Mouse (Mus musculus) central nervous system, embryonic 11.5 days (tissue): ENCODE data around the gene Adk. TPM values are rescaled to one million over a fixed set of nuclear protein-coding genes. Genes with fewer than 3 reads are reported as not detected.

Experiments
- polyA plus RNA-seq: library from polyadenylated mRNA; depleted of rRNA; stranded (reverse); fragments of >200 nt; gene quantifications from 2 replicates; pipeline ENCODE4 v1.2.3, GENCODE M21; 2012; rRNA removed

Gene Adk
- 51.0 and 55.4 TPM in 2 replicates for polyA plus RNA-seq

DNA sequence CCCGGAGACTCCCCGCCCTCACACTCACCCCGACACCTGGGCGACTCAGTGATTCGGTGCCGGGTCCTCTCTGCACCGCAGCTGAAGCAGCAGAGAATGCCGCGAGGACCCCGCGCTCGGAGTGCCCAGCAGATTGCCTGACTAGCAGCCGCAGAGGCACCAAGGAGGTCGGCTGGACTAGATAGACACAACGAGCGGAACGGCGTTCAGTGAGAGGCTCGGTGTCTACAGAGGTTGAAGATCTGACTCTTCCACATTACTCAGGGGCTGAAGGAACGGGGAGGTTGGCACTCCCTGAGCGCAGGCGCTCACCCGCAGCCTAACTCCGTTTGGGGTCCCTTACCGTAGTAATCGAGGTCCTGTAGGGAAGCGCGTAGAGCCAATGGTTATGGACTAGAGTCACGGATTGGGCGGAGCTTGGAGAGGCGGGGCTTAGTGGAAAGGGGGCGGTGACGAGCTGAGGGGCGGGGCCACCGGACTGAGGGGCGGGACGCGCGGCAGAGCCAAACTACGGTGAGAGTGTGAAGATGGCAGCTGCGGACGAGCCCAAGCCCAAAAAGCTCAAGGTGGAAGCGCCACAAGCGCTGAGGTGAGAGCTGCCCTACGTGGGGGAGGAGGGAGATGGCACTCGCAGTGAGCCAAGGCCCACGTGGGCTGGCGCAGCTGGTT, at the start of gene Adk, which contains the start of gene Ap3m1:
Adk (plus strand) TSS at position 463 of the 669 bp plus-strand sequence.
Ap3m1 (minus strand) TSS at position 397 of the 669 bp plus-strand sequence.

GRCm38 (mm10) chr14:21481231-21481630, 428.9 kb downstream of the Adk start, which contains the start of gene Kat6b:
Kat6b (plus strand) TSS chr14:21481434.

Other genes with a start within 250 kb of the Adk start
- 2.4 and 4.7 TPM in 2 replicates for gene Plau, start 215.9 kb upstream of the Adk start, polyA plus RNA-seq
- gene Vcl, start 123.2 kb upstream of the Adk start, polyA plus RNA-seq = 25.6 and 45.5 TPM in 2 replicates
- 73.0 and 108 TPM in 2 replicates for gene Ap3m1, start 66 bp upstream of the Adk start, polyA plus RNA-seq